Mouse (Mus musculus) mature B cell (primary cell): ENCODE measurements at regions not wholly inside any gene's neighbourhood (a gene's known extent, or its start where the extent isn't known, plus 50 kb on each side); places are given as distances from the start of the nearest gene placed in this dataset.

ENCODE experiments used
- in situ Hi-C: fragments of 300-500 bp; cut with MboI; formaldehyde crosslinking; loops from 2 replicates; pipeline ENCODE4 v1.14.3; 2019

DNA sequence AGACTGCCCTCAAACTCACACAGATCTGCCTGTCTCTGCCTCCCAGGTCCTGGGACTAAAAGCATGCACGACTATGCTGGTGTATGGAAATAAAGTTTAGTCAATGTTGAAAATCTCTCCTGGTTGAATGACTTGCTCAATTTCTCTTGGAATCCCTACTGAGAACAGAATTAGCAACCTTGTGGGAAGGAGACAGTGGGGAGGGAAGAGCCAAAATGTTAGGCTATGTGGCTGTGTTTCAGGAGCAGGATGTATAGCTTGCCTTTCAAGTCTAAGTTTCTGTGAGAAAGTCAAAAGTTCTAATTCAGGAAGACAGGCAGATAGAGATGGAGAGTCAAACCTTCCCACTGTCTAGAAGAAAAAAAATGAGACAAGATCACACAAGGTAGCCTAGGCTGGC, 168.3 kb upstream of the Creb1 start:
- in situ Hi-C loops: no loop called here

DNA sequence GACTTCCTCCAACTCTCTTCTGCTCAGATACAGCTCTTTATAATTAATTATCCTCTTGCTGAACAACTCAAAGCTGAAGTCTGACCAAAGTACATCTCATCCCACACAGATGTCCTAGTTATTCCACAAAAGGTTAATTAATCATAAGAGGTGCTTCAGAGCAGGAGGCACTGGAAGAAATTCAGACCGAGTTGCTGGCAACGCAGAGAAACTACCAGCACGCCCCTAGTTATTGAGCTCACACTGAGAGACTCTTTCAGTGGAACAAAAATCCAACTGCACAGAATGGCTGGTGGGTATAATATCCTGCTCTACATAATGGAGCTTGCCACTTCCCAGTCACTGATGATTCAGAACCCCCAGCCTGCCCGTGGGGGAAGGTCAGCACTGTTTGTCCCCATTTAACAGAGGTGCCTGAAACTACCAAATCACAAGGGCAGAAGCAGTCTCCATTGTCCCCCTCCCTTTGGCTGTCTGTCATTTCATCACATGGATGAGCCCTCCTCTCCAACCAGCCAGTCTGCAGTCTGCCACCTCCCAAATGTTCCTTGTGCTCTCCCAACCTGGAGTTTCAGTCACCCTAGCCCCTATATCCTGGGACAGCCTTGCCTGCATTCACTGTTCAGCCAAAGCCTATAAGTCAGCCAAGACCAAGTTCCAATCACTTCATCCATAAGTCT, 170.3 kb upstream of the Creb1 start:
- in situ Hi-C loops: no loop called here

DNA sequence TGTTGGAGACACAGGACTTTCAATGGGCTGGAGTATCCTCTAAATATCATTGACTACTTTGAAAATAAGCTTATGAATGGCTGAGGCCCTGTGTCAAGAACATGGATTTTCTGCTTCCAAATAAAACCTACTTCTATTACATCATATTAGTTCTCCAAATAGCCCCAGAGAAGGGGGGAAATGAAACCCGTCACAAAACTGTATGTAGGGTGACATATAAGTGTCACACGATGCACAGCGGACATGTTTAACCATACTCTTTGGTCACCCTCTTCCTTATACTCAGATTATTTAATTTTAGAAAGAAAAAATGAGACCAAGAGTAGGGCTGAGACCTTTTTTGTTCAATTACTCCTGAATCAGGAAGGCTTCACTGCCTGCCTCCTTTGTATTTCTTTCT, 189.2 kb upstream of the Creb1 start:
- in situ Hi-C loops: no loop called here

DNA sequence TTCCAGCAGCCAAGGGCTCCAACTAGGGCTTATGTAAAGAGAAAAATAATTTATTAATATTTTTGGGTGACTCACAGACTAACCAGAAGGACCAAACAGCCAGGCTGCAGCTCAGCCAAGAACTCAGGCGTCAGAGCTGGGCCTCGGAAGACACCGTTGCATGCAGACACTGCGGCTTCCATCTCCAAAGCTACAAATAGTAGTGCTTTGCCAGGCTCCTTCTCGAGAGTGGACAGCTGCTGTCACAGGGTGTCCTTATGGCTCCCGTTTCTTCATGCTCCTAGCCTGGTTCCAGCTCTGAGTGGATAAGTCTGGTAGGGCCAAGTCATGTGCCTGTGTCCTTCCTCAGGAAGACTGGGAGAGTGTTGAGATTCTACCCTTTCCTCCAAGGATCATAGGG, 190.8 kb upstream of the Creb1 start:
- in situ Hi-C loops: no loop called here

DNA sequence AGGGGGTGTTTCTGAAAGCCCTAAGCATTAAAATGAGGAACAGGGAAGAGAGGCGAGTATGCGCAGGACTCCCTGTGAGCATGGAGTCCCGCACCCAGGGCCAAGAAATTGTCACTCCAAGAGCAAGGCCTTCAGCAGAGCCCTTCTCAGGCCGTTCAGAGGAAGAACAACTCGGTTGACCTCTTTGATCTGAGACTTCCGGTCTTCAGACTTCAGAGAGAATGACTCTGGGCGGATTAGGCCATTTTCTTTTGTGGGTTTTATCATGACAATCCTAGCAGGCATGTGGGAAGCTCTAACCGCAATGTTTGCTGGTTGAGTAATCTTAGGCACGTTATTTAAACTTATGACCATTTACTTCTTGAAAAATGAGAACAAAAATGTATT, 193.9 kb upstream of the Creb1 start:
- in situ Hi-C loops: no loop called here

DNA sequence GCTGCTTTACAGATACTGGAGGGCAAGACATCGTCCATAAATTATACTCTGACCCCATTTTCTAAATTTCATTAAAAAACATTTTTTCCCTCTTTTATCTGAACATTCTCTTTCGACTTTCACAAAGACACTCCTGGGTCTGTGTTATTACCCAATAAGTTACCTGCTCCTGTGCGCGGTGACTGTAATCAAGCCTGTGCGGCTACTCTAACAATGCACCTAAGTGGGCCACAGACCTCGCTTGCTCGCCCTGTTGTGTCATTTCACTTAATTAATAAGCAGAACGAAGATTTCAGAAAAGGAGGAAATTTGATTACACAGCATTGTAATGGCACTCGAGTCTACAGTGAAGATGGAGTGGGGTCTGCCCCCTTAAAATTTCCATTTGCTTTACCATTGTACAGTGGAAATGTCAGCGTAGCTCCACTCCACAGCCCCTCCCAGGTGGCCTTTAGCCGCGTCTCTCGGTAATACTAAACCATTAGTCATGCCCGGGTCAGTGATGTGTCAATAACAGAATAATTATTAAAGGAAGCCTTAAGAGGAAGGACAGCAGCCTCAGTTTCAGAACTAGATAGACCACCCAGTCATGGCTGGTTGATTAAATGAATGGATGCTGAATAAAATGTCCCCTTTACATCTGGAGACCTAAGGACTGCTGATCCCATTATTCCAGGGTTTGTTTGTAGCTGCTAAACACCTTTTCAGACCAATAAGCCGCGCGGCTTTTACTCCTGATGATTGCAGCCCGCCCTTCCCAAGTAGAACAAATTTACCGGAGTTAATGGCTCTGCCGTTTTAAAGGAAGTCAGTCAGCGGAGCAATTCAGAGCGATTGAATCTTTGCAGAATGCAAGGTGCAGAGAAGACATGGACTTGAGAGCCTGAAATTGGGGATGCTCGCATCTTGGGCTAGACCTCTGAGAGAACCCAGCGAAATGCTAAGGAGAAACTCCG, 194.5 kb upstream of the Creb1 start:
- in situ Hi-C loops: no loop called here

DNA sequence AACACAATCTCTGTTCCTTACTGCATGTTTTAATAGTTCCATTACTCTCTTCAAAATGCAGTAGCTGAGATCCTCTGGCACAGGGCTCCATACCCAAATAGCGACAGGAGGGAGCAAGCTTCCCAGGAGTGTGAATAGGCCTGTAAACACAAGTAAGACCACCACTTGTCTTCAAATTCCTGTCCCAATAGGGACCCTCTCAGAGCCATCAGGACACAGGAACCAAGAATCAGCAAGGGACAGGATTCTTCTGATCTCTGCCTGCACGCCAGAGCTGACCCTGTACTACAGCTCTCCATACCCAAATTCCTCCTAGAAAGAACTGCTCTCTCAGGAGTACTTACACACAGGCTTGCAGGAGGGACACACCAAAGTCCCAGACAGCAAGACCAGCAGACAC, 200.9 kb upstream of the Creb1 start:
- in situ Hi-C loops: no loop called here

DNA sequence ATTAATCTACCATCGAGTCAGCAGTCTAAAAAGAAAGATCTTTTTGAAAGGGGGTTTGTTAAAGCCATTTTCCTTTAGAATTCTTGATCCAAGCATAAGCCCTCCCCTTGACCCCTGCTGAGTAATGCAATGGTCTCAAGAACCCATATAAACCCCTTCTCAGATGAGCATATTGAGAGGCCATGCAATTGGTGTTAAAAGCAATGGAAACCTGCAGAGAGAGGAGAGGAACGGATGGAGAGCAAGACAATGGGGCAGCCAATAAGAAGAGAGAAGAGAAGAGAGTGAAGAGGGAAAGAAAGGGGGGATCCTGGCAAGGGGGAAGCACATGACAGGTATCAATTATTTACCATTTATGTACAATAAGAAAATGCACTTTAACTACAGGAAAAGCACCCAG, 201.7 kb upstream of the Creb1 start:
- in situ Hi-C loops: no loop called here

DNA sequence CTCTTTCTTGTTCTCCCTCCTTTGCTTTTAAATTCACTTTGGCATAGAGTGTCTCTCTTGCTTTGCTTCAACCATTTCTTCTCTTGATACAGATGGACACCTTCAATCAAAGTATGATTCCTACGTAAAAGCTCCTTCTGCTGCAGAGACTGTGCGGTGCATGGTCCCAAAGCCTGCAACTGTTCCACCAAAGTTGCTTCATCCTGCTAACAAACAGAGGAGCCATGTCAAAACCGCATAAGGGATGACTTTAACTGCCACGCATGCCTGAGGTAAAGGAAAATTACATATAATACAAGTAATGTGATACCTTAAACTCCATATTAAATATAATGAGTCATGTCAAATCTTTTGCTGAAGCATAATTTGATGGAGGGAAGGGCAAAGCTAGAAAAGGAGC, 200.1 kb upstream of the Klf7 start:
- in situ Hi-C loops: loop anchor here (25.0 kb wide), 1 partner anchor 215 kb away; the partner anchor contains the start of gene Creb1

DNA sequence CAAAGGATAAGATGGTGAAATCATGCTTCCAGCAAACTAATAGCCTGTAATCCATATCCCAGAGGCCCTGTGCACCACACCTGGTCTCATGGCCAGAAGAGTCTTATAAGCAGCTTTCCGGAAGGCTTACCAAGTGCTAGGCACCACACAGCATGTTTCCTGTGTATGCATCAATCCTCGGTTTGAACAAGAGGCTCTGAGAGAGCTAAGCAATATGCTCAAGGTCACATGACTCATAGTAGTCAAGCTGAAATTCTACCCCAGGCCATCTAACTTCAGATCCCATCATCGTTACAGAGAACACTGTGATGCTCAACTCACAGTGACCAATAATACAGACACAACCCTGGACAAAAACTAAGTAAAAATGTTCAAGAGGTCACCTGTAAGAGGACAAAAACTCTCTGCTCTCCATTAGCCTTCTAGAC, 197.1 kb upstream of the Klf7 start:
- in situ Hi-C loops: loop anchor here (25.0 kb wide), 1 partner anchor 218 kb away; the partner anchor contains the start of gene Creb1

DNA sequence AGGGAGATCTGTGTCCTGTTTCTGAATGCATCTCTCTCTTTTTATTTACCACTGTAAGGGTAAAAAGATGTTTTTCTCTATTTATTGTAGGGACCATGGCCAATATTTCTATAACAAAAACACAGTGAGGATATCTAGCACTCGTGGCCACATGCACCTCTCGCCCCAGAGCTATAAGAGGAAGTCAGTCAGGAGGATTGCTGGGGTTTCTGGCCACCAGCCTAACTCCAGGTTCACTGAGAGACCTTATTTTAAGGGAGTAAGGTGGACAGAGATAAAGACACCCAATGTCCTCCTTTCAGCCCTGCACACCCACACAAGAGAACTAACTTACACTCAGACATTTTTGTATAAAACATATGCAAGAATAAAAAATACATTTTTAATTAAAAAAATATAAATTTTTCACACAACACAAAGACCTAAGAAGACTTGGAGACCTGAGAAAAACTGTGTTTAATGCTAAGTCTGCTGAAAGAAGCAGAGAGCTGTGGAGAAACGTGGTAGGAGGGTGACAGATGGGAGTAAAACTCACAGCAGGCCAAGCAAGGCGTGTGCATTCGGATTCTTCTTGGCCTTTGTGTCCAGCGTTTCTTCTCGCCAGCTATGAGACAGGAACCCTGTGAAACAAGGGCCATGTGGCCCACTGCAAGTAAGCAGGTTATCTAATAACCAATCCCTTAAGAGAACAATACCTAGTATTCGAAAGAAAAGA, 196.5 kb upstream of the Klf7 start:
- in situ Hi-C loops: loop anchor here (25.0 kb wide), 1 partner anchor 219 kb away; the partner anchor contains the start of gene Creb1

DNA sequence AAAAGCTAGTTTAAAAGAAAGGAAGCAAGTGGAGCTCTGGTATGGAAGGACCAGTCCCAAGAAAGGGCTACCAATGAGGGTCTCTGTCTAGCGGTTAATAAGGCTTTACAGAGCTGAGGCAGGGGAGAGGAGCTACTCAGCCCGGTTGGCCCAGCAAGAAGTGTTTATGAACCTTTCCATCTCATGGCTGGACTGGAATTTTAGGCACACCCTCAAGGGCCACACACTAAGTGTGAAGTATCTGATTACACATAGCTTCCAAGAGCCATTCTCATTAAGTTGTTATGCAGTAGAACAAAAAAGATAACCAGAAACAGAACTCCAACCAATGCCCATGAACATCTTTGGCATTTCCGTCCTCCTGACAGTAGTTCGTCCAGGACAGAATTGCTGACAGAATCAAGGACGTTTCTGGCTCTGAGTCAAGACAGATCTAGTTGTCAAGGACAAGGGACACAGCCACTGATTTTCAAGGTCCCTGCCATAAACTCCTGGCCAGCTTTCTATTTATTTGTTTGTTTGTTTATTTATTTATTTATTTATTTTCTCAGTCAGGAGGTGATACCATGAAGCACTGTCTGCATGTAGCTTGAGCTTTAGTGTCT, 195.1 kb upstream of the Klf7 start:
- in situ Hi-C loops: loop anchor here (25.0 kb wide), 1 partner anchor 220 kb away; the partner anchor contains the start of gene Creb1

DNA sequence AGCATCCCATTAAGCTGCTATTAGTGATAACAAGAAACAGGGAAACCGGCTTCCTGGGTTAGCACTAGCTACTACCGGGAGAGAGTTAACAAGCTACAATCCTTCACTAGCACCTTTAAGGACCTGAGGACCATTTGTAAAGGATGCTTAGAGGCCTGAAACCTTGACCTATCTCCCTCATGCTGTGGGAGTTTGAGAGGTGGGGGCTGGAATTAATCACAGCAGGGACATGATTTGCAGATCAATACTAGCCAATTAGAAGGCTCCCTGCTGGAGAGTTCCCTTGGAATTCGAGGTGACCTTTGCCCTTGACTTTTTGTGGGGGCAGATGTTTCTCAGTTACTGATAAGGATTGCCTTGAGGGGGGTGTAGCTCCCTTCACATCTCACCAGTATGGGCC, 189.3 kb upstream of the Klf7 start:
- in situ Hi-C loops: loop anchor here (25.0 kb wide), 1 partner anchor 226 kb away; the partner anchor contains the start of gene Creb1

DNA sequence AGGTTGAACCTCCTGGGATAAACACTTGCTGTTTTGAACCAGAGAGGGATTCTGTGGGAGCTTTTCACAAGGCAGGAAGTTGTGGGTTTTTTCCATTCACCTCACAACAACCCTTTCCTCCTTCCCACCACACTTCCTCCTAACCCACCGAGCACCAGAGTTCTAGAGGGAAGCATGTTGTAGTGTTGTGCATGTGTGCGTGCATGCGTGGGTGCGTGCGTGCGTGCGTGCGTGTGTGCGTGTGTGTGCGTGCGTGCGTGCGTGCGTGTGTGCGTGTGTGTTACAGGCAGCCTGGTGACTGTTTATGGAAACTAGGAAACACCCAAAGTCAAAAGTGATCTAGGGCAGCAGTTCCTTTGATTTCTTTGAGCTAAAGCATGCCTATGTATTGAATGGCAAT, 186.5 kb upstream of the Klf7 start:
- in situ Hi-C loops: loop anchor here (25.0 kb wide), 1 partner anchor 229 kb away; the partner anchor contains the start of gene Creb1

DNA sequence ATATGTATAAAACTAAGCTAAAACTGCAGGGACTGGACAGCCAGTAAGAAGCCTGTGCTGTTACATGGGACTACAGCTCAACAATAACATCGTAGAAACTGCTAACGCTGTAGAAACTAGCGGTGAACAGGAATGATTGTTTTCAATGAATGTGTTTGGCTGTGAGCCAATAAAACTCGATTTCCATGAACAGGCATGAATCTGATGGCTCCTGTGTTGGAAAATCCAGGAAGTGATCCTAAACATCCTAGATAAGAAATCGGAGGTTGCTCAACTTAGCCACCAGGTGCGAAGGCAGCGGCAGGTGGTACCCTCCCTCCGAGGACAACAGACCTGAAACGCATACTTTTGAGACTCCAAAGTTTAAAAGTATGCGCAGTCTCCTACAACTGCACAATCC, 186.0 kb upstream of the Klf7 start:
- in situ Hi-C loops: loop anchor here (25.0 kb wide), 1 partner anchor 229 kb away; the partner anchor contains the start of gene Creb1

DNA sequence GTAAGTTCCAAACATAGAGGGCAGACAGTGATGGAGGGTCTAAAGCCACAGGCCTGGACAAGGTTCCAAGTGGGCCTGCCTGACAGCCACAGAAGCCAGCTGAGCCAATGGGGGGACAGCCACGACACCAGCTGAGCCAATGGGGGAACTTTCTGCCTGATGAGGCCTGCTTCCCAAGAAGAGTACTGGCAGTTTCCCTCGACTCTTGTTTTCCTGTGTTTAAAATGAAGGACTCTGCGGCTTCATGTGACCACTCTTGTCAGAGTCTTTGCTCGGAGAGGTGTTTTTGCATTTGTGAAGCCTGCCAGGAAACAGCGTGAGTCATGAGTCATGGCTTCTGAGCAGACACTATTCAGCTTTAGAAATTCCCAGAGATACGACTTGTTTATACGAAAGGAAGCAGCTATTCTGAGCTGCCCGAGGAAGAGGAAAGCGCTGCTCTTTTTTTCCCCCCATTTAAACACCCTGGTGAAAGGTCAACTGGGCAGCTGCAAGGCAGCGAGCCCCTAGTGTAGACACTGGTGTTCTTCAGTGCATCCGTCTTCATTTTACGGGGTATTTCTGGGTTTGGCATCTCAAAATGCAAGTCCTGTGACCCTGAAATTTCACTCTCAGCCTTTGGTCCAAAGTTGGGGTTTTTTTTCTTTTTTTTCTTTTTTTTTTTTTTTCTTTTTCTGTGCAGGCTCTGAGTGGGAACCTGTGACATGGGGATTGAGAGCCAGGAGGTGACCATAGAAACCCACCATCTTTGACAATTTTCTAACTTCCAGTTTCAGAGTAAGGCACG, 183.5 kb upstream of the Klf7 start:
- in situ Hi-C loops: loop anchor here (25.0 kb wide), 1 partner anchor 232 kb away; the partner anchor contains the start of gene Creb1

DNA sequence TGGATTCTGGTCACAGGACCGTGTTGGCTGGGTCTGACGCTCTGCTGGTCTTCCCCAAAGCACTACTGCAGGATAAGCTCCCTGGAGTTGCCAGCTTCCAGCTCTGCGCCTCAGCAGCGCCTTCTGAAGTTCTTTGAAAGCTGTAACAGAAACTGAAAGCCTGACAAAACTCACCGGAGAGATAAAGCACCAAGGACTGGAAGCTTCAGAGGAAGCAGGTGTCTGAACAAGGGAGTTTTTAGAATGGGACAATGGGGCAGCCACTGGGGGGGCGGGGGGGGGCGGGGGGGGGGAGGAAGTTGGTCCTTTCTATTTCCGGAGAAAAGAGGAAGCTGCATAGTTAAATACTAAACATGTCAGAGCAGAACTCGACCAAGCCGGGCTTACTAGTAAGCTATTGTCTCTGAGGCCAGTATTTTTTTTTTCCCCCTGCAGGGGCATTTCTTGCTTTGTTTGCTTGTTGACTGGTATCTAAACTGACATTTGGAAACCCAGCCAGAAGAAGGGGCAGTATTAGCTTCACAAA, 180.8 kb upstream of the Klf7 start:
- in situ Hi-C loops: loop anchor here (25.0 kb wide), 1 partner anchor 234 kb away; the partner anchor contains the start of gene Creb1

DNA sequence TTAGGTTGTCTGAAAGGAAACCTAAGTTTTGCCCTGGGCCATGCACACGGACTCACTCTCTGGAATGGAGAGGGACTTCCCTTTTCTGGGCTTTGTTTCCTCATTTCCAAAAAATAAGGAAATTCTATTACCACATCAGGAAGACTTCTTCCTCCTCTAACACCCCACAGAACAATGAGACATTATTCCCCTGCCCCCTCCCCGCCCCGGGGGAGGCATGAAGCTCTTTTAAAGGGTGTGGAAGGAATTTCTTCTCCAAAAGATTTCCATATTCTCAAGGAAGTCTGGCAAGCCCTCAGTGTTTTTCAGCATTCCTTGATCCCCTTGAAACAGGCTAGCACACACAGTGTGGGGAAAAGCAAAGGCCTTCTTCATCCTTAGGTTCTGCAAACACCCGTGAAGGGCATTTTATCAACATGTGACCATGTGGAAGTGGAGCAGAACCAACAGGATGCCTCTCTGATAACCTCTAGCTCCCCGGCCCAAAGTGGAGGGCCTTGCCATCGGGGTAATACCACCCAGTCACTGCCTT, 179.5 kb upstream of the Klf7 start:
- in situ Hi-C loops: loop anchor here (25.0 kb wide), 1 partner anchor 236 kb away; the partner anchor contains the start of gene Creb1

DNA sequence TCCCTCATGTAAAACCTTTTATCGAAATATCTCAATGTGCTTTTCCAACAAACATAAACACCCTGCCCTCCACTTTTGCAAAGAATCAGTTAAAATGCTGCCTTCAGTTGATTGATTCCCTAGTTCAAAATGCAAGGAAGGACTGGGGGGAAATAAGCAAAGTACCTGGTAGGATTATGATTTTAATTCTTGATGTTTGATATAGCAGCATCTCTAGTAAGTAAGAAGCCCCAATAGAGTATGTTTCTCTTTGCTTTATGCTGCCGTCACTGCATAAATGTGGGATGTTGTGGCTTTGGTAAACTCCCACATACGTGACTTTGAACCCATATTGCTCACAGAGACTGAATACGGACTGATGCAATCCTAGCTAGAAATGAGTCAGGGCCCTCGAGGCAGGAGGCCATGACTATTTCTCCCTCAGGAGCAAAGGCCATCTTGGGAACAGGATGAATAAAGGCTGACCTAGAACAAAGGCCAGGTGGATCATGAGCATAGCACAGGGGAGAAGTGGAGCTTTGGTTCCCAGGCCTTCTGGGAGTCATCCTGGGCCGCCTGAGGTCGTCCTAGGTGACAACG, 179.0 kb upstream of the Klf7 start:
- in situ Hi-C loops: loop anchor here (25.0 kb wide), 1 partner anchor 236 kb away; the partner anchor contains the start of gene Creb1
